Mouse (Mus musculus) forebrain, embryonic 11.5 days (tissue): Measurements from ENCODE around the gene Rbm8a. TPM values are rescaled to one million over a fixed set of nuclear protein-coding genes. Genes with fewer than 3 reads are reported as not detected.

Experiments
- ATAC-seq: fragments of 200-750 bp; cut with Nextera tagmentation; replicated peaks from 2 replicates; pipeline ENCODE4 v1.8.0; 2017; ENCODE audit warnings: moderate TSS enrichment; ENCODE audit not compliant: low FRiP score
- DNase-seq: peaks from one replicate; pipeline ENCODE4 v3.0.0-alpha.2; 2017; ENCODE audit warnings: low spot score
- H3K27ac ChIP-seq: fragments of 300-500 bp; sonication (generic); 2 replicates; pipeline ENCODE4 v1.5.1; 2014; ENCODE audit warnings: low read depth, low read length
- H3K27me3 ChIP-seq: fragments of 300-500 bp; sonication (generic); 2 replicates; pipeline ENCODE4 v1.6.1; 2014; ENCODE audit warnings: mild to moderate bottlenecking, low read length, mixed read lengths; ENCODE audit not compliant: control insufficient read depth, insufficient read depth
- H3K36me3 ChIP-seq: fragments of 300-500 bp; sonication (generic); 2 replicates; pipeline ENCODE4 v1.6.1; 2014; ENCODE audit warnings: mild to moderate bottlenecking, low read length, moderate library complexity, mixed read lengths; ENCODE audit not compliant: control insufficient read depth, insufficient read depth
- H3K4me1 ChIP-seq: fragments of 300-500 bp; sonication (generic); replicated peaks from 2 replicates; pipeline ENCODE4 v1.6.1; 2014; ENCODE audit warnings: low read length, mixed read lengths; ENCODE audit not compliant: control insufficient read depth, insufficient read depth
- H3K4me2 ChIP-seq: fragments of 300-500 bp; sonication (generic); 2 replicates; pipeline ENCODE4 v1.6.1; 2014; ENCODE audit warnings: low read depth, mild to moderate bottlenecking, low read length, moderate library complexity, mixed read lengths; ENCODE audit not compliant: severe bottlenecking
- H3K4me3 ChIP-seq: fragments of 300-500 bp; sonication (generic); 2 replicates; pipeline ENCODE4 v1.5.1; 2014; ENCODE audit warnings: low read depth, low read length
- H3K9ac ChIP-seq: fragments of 300-500 bp; sonication (generic); 2 replicates; pipeline ENCODE4 v1.6.1; 2014; ENCODE audit warnings: low read length
- H3K9me3 ChIP-seq: fragments of 300-500 bp; sonication (generic); 2 replicates; pipeline ENCODE4 v1.6.1; 2016; ENCODE audit warnings: low read length, mixed read lengths; ENCODE audit not compliant: control insufficient read depth
- WGBS: fragments of 180-500 bp; shearing (Covaris S2); extraction: QIAGEN DNeasy Blood & Tissue Kit; methylation state at CpG from one replicate; pipeline ENCODE4 v1.1.7; 2014; 5-methylcytosine and 5-hydroxymethylcytosine counted together
- polyA plus RNA-seq: library from polyadenylated mRNA; unstranded; fragments of >200 nt; fragmentation: Nextera tagmentation; extraction: Ambion mirVana; gene quantifications from 2 replicates; pipeline ENCODE4 v1.2.1, GENCODE M21; 2014

Gene Rbm8a
- polyA plus RNA-seq, 1 experiment from 2014 or later = 199 TPM

DNA sequence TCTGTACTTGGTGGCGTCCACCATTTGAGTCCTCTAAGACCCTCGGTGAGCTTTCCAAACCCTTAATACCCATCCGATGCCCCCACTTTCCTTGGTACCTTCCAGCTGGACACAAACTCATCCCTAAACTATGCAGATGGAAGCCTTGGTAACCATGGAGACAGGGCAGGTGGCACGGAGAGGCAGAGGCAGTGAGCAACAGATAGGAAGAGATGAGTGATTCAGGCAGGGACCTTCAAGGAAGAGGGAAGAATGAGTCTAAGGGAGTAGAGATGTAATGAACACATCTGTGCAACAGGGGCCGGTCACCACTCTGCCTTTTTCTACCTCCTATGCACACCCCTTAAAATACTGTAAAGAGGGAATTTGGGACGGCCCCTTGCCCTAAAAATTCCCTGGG, 34.1 kb upstream of the Rbm8a start:
- H3K27ac ChIP-seq = no peak overlapping the region
- DNase-seq (no peak), ATAC-seq (no peak)
- no peaks in the 10 kb centered on the region for H3K36me3 ChIP-seq
- peak overlapping the region; percentile 35; the same call in 1 of the 2 replicates for H3K4me3 ChIP-seq
- no peaks in the 10 kb centered on the region for H3K9me3 ChIP-seq
- no peak overlapping the region for H3K9ac ChIP-seq
- peaks cover 25% of the 10 kb centered on the region for H3K4me1 ChIP-seq
- peak overlapping the region; percentile 91; the same call in 1 of the 2 replicates for H3K4me2 ChIP-seq
- 27% methylated on average over 6 of the region's 6 CpGs for whole genome bisulfite sequencing
- peaks cover 21% of the 10 kb centered on the region for H3K27me3 ChIP-seq

DNA sequence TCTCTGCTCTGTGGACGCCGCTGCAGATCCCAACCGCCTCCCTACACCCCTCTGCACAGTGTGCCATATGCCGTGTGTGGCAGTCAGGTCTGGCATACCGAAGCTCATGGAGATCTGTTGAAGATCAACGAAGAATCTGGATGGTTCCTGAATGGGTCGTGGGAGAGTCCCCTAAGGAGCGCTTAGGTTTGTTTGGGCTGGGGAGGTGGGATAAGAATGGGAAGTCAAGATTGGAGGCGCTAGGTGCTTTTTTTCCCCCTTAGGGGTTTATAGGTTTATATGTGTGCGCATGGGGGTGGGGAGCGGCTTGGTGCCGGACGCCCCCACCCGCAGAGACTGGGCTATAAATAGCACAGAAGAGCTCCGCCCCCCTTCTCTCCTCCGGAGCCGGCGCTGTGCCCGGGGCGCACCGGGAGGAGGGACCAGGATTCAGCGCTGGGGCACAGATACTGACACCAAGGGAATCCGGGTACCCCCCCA, 33.5 kb upstream of the Rbm8a start, which contains the start of gene Ankrd34a:
Gene Ankrd34a, plus strand, starts transcription at position 409 of the 480 bp plus-strand sequence.
- Histone ChIP-seq H3K4me2 (peak within 1 kb of the TSS; percentile 91), H3K9me3 (no peaks in the 10 kb centered on the region), H3K27ac (no peak within 1 kb of the TSS), H3K27me3 (peaks cover 21% of the 10 kb centered on the region), H3K9ac (peak within 1 kb of the TSS; percentile 67), H3K36me3 (no peaks in the 10 kb centered on the region), H3K4me1 (peaks cover 25% of the 10 kb centered on the region), H3K4me3 (peak within 1 kb of the TSS; percentile 35)
- ATAC-seq = no peak
- peak; percentile 61 for DNase-seq
- WGBS = 0% methylated on average over 23 of the region's 23 CpGs

DNA sequence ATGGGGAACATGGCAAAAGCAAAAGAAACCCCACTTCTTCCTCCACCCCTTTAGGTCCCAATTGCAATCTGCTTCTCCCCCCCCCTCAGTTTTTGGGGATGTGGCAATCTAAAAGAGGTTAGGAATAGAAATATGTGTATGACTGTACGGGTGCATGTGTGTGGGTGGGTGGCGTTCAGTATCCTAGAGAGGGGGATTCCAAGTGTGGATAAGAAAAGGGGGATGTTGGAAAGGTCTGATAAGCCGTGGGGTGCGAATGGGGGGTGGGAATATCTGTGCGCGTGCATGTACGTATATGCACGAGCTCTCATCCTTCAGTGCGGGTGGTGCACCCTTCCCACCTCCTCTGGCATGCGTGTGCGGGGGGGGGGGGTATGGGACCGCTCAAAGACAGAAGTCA, 32.9 kb upstream of the Rbm8a start:
- Histone ChIP-seq H3K4me3 (peak overlapping the region; percentile 35), H3K4me1 (peaks cover 25% of the 10 kb centered on the region), H3K36me3 (no peaks in the 10 kb centered on the region), H3K27me3 (peaks cover 21% of the 10 kb centered on the region), H3K9ac (peak overlapping the region; percentile 67), H3K27ac (no peak overlapping the region), H3K9me3 (no peaks in the 10 kb centered on the region), H3K4me2 (peak overlapping the region; percentile 91)
- ATAC-seq (no peak), DNase-seq (peak; percentile 57)
- 3% methylated on average over 10 of the region's 12 CpGs for WGBS

DNA sequence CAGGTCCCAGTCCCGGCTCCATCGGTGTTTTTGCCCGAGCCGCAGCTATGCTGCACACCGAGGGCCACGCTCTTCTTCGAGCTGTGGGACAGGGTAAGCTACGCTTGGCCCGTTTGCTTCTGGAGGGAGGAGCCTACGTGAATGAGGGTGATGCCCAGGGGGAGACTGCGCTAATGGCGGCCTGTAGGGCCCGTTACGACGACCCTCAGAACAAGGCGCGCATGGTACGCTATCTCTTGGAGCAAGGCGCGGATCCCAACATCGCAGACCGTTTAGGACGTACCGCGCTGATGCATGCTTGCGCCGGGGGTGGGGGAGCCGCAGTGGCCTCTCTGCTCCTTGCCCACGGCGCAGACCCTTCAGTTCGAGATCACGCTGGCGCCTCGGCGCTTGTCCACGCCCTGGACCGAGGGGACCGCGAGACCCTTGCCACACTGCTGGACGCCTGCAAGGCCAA, 32.3 kb upstream of the Rbm8a start:
- Histone ChIP-seq H3K9ac (peak overlapping the region; percentile 67), H3K4me2 (peak overlapping the region; percentile 91), H3K27me3 (peaks cover 21% of the 10 kb centered on the region), H3K27ac (no peak overlapping the region), H3K4me1 (peaks cover 27% of the 10 kb centered on the region), H3K9me3 (no peaks in the 10 kb centered on the region), H3K4me3 (peak overlapping the region; percentile 35), H3K36me3 (no peaks in the 10 kb centered on the region)
- ATAC-seq (no peak), DNase-seq (peak; percentile 72)
- WGBS = under 1% methylated on average over 40 of the region's 40 CpGs

DNA sequence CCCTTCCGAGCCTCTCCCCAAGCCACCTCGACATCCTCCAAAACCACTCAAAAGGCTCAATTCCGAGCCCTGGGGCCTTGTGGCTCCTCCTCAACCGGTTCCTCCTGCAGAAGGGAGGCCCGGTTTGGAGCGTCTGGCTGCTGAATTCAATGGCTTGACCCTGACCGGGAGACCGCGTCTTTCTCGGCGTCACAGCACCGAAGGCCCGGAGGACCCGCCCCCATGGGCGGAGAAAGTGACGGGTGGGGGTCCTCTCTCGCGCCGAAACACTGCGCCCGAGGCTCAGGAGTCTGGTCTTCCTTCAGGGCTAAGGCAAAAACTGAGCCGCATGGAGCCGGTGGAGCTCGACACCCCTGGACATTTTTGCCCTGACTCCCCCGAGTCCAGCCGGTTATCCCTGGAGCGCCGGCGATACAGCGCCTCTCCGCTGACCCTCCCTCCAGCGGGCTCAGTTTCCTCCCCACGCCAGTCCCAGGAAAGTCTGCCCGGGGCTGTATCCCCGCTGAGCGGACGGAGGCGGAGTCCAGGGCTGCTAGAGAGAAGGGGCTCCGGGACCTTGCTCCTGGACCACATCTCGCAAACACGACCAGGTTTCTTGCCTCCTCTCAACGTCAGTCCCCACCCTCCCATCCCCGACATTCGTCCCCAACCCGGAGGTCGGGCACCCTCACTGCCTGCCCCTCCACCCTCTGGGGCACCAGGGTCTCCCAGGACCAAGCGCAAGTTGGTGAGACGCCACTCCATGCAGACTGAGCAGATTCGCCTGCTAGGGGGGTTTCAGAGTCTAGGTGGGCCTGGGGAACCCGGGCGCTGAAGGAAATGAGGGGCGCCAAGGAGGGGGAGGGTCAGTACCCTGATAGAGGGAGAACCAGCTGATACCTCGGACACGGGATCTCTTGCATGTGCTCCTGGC, 31.3 kb upstream of the Rbm8a start:
- Histone ChIP-seq H3K4me1 (peaks cover 29% of the 10 kb centered on the region), H3K4me2 (peak overlapping the region; percentile 91), H3K27ac (no peak overlapping the region), H3K4me3 (peak overlapping the region; percentile 35), H3K9me3 (no peaks in the 10 kb centered on the region), H3K9ac (peak overlapping the region; percentile 67), H3K27me3 (peaks cover 21% of the 10 kb centered on the region), H3K36me3 (no peaks in the 10 kb centered on the region)
- DNase-seq (peak; percentile 85), ATAC-seq (peak; percentile 28)
- WGBS = 2% methylated on average over 54 of the region's 54 CpGs

DNA sequence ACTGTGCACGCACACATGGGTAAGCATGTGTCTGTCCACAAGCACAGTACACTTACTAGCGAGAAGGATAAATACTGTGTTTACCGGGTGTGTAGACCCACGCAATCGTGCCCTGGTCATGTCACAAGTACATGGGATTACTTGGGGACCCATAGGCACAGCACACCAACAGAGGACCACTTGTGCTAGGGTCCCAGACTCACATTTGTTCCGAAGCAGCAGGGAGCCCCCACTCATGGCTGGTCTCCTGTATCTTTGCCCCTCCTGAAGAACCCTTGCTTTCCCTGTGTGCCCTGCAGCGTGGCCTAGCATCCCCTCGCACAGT, 30.7 kb upstream of the Rbm8a start:
- H3K4me1 ChIP-seq = peaks cover 29% of the 10 kb centered on the region
- no peak overlapping the region for H3K27ac ChIP-seq
- 44% methylated on average over 8 of the region's 8 CpGs for WGBS
- peak overlapping the region; percentile 91 for H3K4me2 ChIP-seq
- H3K4me3 ChIP-seq = peak overlapping the region; percentile 35; the same call in 1 of the 2 replicates
- no peak for ATAC-seq
- H3K36me3 ChIP-seq = no peaks in the 10 kb centered on the region
- no peaks in the 10 kb centered on the region for H3K9me3 ChIP-seq
- peaks cover 21% of the 10 kb centered on the region for H3K27me3 ChIP-seq
- H3K9ac ChIP-seq = no peak overlapping the region; the same call in 1 of the 2 replicates
- no peak for DNase-seq

DNA sequence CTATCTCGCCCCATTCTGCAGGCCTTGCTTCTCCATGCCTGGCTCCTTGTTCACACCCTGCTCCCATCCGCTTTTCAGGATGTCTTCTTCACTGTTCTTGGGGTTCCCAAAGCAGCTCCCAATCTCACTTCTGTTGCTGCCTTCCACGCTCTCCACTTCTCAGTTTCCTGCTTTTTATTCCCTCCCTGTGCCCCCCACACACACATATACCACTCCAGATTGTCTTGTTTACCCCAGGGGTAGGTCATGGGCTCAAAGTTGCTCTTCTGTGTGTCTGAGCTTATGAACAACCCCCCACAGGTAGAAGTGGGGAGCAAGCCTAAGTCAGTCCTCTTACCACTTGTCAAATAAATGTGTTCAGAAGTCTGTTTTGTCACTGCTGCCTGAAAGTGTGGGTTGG, 30.3 kb upstream of the Rbm8a start:
- H3K27me3 ChIP-seq = peaks cover 21% of the 10 kb centered on the region
- H3K4me2 ChIP-seq = no peak overlapping the region
- H3K36me3 ChIP-seq = no peaks in the 10 kb centered on the region
- no peak for ATAC-seq
- no peaks in the 10 kb centered on the region for H3K9me3 ChIP-seq
- DNase-seq = no peak
- peaks cover 29% of the 10 kb centered on the region for H3K4me1 ChIP-seq
- 49% methylated on average over 3 of the region's 3 CpGs for WGBS
- no peak overlapping the region for H3K4me3 ChIP-seq
- H3K27ac ChIP-seq = no peak overlapping the region
- no peak overlapping the region for H3K9ac ChIP-seq

DNA sequence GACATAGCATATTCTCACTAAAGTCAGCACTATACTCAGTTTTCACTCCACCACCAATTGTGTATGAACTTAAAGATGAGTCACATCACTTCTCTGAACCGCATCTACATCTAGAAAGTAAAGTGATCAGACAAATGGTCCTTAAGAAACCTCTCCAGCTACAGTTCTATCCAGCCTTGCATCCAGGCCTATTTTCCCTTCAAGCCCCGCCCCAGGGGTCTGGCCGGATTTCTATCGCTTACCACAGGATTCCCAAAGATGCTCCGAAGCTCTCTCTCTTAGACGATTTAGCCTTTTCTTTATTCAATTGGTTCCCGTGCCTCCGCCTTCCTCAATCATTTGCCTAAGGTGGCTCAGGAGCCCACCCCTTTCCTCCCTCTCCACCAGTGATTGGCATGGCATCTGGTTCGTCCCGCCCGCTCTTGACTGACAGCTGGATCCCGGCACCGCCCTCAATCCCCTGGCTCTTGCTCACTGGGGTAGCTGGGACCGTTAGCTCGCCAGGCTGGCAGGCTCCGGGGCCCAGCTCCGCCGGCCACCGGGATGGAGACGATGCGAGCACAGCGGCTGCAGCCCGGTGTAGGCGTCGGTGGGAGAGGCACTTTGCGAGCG, 29.0 kb upstream of the Rbm8a start, which contains the start of gene Lix1l:
Gene Lix1l, plus strand, starts transcription at position 511 of the 612 bp plus-strand sequence.
- WGBS = 2% methylated on average over 27 of the region's 27 CpGs
- H3K9me3 ChIP-seq = no peaks in the 10 kb centered on the region
- DNase-seq (peak; percentile 97), ATAC-seq (peak; percentile 93)
- H3K4me2 ChIP-seq = peak within 1 kb of the TSS; percentile 69
- peaks cover 26% of the 10 kb centered on the region for H3K4me1 ChIP-seq
- H3K27ac ChIP-seq = peak within 1 kb of the TSS; percentile 78
- peak within 1 kb of the TSS; percentile 88 for H3K4me3 ChIP-seq
- peak within 1 kb of the TSS; percentile 77 for H3K9ac ChIP-seq
- no peaks in the 10 kb centered on the region for H3K36me3 ChIP-seq
- peaks cover 16% of the 10 kb centered on the region for H3K27me3 ChIP-seq
